Mouse (Mus musculus) thymus, postnatal 10 days (tissue): ENCODE measurements around the gene Tgm3.

ENCODE experiments used
- DNase-seq, 2 experiments: peaks; one replicate each; pipeline ENCODE4 v3.0.0; 2021; ENCODE audit warnings: low spot score in 2 of 2

Gene Tgm3

GRCm38 (mm10) chr2:130070396-130070795, 58.2 kb downstream of the Tgm3 start:
- DNase-seq, result no peak
